Mouse (Mus musculus): ENCODE measurements at regions not wholly inside any gene's neighbourhood (a gene's known extent, or its start where the extent isn't known, plus 50 kb on each side); places are given as distances from the start of the nearest gene placed in this dataset.

DNA sequence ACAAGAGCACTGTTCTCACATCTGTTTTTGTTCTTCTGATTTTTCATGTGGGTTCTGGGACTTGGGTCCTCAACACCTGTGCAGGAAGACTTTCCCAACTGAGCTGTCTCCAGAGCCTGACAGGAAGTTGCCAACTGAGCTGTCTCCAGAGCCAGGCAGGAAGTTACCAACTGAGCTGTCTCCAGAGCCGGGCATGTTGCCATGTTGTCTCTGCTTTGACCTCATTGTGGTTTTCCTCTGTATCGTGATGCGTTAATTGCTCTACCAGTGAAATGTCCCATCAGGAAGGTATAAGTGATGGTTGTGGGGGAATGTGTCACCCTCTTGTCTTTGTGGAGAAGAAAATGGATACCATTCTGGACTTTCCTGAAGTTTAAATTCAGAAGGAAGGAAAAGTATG is 54.4 kb upstream of the Olfm4 start:
- no peak for DNase-seq

DNA sequence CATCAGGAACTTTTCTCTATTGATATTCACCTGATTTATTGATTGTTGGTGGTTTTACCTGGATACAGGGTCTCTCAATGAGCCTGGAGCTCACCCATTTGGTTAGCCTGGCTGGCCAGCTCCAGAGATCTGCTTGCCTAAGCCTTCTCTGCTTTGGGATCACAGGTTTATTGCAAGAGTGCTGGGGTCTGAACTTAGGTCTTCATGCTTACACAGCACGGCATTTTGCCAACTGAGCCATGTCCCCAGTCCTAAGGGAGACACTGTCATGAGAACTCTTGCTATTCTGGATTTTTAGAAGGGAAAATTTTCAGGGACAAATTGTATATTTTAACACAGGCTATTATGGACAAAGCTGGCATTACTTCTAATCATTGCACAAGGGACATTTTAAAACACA is 56.7 kb upstream of the Olfm4 start:
- DNase-seq = no peak

DNA sequence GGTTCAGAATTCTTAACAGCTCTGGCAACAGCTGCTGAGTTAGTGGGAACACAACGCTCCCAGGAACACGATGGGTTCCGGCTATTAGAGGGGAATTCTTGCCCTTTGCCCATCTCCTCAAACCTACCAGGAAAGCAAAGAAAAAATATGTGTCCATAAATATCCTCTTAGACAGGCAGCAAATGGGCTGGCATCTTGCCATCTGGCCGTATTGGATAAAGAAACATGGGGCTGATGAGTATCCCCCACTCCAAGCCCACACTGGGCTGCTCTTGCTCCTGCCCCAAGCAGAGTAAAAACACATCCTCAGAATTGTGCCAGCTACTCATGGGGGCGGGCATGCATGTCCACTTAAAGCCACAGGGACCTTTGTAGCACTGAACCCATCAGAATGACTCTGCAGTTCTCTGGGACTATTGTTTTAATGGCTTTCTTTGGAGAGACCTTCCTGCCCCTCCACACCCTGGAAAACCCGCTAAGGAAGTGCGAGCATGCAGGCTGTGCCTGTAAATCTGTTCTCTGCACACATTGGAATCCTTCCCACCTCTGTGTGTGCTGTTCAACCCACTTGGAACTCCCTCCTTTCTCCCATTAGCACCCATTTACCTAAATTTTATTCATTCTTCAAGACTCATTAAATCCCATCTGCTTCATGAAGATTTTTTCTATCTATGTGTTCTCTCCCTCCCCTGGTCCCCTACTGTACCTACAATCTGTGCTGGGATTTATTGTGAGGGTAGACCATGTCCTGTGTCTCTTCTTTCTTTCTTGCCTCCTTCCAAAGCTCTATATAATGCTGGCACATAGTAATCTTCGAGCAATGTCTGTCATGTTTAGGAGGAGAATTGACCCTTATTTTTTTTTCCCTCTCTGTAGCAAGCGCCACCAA is 66.7 kb upstream of the Olfm4 start:
- DNase-seq = peak; percentile 10

DNA sequence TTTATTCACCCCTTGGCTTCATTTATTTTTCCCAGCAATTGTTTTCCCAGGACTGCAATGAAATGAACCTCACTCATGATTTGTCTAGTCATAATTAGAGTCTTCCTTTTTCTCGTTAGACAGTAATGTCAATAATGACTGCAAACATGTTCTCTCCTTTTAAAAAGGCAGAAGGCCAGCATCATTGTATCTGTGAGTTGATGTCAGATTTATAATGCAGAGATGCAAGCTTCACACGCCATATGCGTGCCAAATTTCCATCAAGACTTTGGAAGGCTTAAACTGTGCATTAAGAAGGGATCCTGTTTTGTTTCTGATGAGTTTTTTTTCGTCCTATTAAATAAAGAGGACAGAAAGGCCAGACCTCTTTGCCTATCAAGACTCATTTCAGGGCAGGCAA is 68.9 kb upstream of the Olfm4 start:
- DNase-seq = no peak

DNA sequence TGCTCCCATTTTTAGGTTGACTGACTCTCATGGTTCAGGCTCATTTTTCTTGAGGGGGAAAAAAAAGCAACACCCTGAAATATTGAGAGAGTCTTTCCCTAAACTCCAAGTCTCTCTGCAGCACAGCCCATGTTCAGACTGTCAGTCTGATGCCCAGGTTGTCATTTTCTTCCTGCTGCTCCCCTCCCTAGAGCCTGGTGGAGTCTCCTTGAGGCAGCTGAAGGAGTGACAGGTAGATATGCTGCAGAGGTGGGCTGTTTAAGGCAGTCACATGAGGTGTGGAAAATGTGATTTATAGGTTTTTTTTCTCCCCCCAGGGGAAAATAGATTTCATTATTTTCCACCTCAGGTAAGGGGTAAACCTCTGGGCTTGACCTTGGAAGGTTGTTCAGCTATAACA is 70.6 kb upstream of the Olfm4 start:
- DNase-seq = no peak

DNA sequence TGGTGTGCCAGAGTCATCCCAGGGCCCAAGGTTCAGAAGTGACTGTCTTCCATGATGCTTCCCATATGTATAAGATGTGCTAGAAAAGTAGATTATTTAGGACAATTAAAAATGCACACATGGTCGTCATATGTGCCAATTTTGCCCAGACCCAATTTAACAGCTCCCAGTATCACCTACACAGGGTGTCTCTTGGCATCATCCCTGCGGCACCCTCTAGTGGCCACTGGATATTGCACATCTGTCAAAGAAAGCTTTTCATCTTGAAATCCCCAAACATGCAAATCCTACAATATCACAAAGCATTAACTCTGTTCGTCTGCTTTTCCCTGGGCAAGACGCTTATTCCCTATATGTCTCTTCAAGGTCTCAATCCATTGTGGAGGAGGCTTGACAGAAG is 71.3 kb upstream of the Olfm4 start:
- peak; percentile 49 for DNase-seq

DNA sequence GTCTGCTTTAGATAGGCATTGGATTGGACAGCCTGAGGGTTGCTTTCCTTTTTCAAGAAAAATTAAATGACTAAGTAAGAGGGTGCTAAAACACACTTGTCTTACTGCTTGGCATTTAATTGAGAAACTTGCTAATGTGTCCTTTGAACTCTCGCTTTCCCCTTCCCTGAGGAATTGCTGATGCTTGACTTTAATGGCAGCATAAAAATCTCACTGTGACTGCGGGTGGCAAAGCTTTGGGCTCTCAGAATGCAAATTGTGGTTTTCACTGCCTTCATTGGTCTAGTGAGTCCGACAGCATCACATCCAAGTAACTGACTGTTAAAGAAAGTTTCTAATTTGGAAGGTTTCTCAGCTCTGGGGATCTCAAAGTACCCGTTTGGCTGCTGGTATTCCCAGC is 76.1 kb upstream of the Olfm4 start:
- DNase-seq = no peak

DNA sequence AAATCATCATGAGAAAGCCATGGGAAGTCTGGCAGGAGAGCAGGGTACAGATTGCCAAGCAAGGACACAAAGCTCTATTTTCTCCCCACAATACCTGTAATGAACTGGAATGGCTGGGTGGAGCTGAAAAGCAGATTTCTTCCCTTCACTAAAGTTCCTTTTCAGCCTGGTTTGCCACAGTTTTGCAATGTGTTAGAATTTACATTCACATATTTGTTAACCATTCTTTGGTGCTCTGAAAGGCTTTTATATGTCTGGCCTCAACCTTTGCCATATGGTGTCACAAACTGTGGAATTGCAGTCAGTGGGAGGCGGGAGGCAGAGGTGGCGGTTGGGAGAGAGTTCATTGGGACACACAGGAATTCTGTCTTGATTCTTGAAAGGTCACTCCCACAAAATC is 78.3 kb upstream of the Olfm4 start:
- DNase-seq = no peak

DNA sequence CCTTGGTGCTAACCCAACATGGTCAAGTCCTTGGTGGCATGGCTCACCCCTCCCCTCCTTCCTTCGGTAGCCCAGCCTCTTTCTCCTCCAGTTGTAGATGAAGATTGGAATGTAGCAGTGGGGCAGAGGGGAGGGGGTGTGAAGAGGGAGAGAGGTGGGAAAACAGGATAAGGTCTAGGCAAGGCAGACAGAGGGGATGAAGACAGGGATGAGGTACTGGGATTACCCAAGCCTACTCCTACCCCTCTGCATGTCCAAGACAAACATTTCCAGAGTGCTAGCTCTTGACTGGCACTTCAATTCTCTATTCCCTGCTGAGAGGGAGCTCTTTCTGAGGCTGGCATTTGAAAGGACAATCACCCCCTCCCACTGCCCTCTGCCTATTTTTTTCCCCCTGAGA is 81.5 kb upstream of the Olfm4 start:
- DNase-seq = no peak

DNA sequence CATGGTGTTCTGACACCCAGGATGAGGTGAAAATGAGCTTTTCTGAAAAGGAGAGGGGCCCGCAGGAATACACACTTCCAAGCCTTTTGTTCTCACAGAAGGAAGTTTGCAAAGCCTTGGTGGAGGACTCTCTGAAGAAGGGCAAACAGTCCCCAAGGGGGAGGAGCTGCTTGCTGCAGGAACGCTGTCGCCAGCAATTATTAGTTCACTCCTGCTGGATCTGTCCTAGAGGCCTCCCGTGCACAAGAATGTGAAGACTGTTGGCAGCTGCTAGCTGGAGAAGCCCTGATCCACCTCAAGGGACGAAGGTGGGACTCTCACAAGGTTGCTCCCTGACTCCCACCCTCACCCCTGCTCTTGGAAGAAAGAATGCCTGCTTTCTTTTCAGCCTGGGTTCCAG is 85.6 kb upstream of the Olfm4 start:
- no peak for DNase-seq

DNA sequence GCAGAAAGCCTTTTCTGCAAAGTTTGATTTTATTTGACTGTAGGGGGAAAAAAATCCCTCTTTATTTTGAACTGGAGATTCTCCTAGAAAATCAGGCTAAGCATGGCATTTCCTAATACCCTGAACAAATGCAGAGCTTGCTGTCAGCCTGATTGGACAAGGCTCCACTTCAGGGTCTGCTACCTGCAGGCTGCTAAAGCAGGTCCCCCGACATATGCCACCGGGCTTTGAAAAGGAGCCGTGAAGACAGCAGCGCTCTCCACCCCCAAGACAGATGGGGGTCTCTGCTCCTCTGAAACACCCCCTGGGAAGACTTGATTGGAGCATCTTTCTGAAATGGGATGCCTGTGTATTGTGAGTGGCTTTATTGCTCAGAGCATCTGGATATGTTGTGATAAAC is 90.6 kb upstream of the Olfm4 start:
- DNase-seq = no peak

DNA sequence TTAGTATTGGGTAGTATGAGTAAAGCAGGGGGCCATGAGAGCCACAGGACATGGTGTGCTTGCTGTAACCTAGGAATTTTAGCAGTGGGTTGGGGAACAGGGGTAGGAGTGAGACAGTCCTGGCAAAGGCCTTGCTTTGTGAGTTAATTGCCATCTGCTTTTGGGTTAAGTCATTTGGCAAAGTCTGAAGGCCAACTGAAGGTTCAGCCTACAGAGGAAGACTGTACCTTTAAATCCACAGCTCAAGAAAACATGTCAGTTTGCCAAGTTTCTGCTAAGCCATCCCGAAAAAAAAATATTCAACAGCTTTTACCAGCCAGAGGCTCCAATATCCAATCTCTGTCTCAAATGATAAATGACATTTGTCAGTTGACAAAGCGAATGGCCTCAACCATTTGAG is 93.2 kb upstream of the Olfm4 start:
- DNase-seq = no peak

DNA sequence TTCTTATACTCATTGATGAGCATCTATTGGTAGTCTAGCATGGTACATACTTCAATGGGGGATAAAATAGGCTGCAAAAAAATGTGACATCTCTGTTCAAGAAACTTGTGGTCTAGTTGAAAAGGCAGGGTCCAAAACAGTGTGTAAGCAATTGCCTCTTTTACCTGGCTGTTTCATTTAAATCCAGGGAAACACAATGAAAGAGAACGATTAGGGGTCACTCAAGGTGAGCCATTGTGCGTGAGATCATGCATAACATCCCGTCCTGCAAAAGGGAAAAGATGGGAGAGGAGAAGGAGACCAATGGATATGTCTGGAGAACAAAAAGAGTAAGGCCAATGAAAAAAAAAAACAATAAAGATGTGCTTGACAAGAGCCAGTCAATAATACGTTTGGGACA is 93.6 kb upstream of the Olfm4 start:
- DNase-seq = no peak

DNA sequence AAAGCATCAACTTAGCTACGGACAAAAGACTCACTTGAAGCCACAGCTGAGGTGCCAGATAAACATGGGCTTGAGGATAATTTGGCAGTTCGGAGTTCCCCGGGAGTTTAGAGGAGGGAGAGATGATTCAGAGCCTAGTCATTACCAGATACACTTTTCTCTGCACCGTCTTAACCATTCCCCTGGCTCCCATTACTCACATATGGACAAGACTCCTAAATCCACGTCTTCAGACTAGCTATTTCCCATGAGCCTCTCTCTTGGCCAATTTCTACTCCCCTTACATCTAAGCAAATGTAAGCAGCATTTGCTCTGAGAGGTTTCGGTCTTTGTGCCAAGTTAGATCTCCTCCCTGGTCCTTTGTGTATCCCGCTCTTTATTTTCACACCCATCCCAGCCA is 100.4 kb upstream of the Olfm4 start:
- DNase-seq = no peak

DNA sequence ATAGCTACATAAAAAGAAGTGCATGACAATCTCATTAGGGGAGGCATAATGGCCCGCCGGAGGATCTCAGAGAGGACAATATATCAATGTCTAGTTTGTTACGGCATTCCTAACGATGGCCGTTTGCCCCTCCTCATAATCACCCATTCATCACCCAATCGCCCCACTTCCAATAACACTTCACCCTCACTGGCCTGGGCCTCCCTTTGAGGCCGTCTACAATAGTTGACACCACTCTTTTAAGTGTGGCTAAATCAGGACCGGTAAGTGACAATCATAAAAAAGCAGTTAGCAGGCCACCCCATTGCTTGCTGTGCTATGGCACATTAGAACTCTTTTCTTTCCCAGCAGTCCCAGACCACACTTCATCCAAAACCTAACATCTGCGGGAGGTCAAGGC is 102.2 kb upstream of the Olfm4 start:
- DNase-seq = no peak

DNA sequence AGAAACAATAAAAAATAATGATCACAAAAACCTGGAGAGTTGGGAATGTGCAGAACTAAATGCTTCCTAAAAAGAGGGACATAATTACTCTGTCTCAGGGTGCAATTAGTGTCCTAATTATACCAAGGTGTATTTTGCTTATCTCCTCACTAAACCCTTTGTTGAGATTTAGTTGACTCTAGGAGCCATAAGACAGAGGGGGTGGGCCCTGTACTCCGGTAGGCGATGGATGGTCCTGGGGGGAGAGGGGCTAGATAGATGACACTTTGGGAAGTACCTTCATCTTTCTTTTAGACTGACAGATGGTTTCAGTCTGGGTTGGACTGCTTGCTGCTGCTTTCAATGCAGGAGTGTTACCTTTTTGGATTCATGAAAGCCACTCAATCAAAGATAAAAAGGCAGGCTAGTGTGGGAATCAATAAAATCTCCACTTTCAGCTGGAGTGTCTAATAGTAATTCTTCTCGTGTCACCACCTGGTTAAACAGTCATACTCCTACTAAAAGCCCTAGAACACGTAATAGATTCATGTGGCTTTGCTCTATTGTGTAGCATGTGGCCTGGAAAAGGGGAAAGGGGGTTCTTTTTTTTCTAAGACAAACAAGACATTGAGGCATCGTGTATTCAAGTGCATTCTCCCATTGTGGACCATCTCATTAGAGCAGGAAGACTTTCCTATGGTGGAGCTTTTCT is 103.7 kb upstream of the Olfm4 start:
- DNase-seq = no peak

DNA sequence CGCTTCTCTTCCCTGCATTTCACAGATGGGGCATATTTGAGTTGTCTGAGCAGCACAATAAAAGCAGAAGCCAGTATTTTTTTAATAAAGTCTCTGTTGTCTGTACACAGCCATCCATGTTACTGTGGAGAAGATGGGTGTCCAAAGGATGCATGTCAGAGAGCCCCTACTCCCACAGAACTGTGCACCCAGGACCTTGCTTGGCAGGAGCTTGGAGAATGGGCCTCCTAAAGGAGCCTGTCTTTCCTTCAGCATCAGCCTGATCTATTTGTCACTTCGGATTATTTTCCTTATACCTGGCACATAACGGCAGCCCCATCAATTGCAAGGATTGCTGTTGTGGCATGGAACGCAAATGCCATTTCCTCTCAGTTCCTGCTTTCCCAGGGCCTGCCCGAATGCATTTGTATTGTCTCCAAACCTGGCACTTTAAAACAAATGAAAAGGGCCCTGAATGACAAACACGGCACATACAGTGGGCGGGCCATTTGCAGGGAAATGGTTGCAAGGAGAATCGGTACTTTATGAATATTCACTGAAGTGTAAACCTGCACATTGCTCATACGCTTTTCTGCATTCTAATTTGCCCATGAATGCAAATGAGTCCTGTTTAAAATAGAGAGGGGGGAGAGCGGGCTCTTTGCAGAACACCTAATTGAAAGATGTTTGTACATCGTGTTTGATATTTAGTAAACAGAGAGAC is 104.4 kb upstream of the Olfm4 start:
- DNase-seq = no peak

DNA sequence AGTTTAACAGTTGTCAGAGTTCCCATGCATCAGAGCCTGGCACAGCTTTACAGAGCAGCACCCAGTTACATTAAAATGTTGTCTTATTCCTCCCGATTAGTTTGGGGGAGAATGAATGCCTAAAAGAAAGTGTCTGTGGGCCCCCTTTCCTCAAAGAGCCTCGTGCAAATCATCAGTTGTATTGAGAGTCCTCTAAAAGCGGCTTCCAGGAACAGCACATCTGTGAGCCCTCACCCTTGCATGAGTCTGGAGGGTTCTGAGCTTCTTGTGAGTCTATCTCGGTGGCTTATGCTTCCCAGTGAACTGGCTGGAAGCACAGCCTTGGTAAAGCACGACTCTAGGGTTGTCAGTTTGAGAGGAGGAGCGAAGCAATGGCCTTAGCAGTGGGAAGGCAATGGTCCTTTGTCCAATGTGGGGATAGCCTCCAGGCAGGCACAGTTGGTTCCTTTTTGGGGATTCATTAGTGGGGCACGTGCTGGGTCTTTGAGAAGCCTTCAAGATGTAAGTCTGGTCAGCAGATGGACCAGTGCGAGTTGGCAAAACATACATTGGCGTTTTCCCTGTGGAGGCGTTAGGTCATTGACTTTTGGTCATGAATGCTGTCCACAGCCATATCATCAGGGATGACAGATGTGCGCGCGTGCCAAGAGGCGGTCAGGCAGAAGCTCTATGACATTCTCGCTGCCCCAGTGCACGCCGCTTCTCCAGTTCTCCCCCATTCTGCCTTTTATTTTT is 105.4 kb upstream of the Olfm4 start:
- no peak for DNase-seq

DNA sequence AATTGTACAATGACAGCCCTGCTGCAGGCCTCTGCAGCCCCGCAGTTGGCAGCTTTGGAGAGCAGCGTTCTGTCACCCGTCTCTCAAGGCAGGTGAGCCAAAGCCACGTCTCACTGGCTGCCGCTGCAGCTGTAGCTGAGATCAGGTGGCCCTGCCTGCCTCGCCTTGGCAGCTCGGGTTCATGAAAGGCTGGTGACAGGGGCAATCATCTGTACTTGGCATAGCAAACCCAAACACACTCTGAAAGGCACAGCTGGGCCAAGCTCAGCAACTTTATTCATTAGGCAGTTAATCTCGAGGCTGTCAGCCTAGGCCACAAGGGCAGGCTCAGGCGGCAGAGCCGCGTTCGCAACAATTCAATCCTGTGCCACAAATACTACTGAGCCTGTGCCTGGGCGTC is 102.0 kb upstream of the Pcdh8 start:
- peak; percentile 10 for DNase-seq

DNA sequence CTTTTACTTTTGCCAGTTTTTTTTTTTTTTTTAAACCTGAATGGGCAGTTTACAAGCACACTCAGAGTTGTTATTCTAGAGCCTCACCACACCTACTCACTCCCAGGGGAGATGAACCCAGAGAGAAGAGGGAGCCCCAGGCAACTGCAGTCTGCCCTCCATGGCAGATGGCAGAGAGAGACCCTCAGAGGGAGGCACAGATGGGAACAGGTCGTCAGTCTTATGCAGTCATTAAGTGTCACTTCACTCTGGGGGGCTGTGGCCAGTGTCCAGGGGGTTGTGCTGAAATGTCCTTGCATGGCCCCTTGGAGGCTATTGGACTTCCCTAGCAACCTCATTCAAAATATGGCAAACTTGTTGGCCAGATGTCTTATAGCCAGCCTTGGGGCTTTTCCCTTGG is 101.3 kb upstream of the Pcdh8 start:
- DNase-seq = no peak

DNA sequence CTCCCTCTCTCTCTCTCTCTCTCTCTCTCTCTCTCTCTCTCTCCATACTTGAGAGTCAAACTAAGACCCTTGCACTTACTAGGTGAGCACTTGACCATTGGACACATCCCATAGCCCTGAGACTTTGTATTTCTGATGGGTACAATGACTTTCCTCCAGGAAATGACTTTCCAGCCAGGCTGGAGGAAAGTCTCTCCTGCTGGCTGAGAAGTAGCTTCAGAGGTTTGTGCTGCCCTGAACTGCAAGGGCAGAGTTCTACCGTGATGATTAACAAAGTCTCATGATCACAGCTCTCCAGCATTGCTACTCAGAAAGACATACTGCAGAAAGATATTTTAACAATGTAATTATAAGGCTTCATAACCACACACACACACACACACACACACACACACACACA is 98.2 kb upstream of the Pcdh8 start:
- DNase-seq = no peak

DNA sequence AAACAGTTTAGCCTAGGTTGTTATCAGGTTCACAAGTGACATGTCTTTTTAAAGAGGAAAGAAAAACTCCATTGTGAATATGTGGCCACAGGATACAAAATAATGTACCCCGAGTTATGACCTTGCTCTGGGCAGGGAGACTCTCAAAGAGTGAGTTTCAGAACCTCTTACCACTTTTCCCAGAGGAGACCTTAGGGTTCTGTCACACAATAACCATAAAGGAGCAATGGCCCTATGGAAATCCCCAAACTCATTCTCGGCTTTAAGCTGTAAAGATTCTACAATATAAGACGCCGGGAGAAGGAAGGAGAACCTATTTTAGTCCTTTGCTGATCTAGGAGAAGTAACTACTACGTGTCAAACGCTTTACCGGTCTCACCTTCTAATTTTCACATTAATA is 85.1 kb upstream of the Pcdh8 start:
- DNase-seq = no peak

DNA sequence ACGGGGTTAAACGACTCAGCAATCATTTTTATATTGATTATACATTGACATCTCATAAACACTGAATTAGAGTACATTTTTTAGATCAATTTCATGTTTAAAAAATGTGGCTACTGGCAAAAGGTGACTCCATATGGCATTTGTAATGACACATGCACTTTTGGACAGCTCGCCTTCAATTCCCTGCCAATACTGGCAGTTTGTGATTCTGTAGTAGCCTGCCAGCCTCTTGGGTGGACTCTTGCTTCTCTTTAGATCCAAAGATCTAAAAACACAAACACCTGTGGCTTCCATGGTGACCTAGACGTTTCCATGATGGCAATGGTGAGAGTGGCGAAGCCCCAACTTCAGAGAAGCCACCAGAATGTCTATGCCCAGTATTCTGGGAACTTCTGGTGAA is 83.1 kb upstream of the Pcdh8 start:
- no peak for DNase-seq

Data from heart, postnatal 4 days (tissue).